Mouse (Mus musculus) R1 (cell line): Measurements from ENCODE around the gene Clasrp.

Experiments
- DNase-seq: peaks from one replicate; pipeline ENCODE4 v3.0.0-alpha.2; 2018; ENCODE audit warnings: low read depth, low spot score

Gene Clasrp

GRCm38 (mm10) chr7:19563884-19564283 is 40.4 kb downstream of the Clasrp start:
- DNase-seq: no peak

- peak; percentile 44 for DNase-seq
These were observed 41.5 kb downstream of the Clasrp start, which contains the start of gene Ppp1r37 for GRCm38 (mm10) chr7:19562643-19563410. Gene Ppp1r37, minus strand, starts transcription at chr7:19563076.

- peak; percentile 92 for DNase-seq
These were observed 42.3 kb downstream of the Clasrp start for GRCm38 (mm10) chr7:19561765-19562642.

GRCm38 (mm10) chr7:19561431-19561764 is 42.9 kb downstream of the Clasrp start:
- DNase-seq: no peak

- DNase-seq: no peak
These were observed 43.6 kb downstream of the Clasrp start for GRCm38 (mm10) chr7:19560491-19561260.

- peak; percentile 67 for DNase-seq
These were observed 45.3 kb downstream of the Clasrp start for GRCm38 (mm10) chr7:19558965-19559364.

- no peak for DNase-seq
These were observed 46.0 kb downstream of the Clasrp start for GRCm38 (mm10) chr7:19557982-19558900.

GRCm38 (mm10) chr7:19557086-19557485 is 47.2 kb downstream of the Clasrp start:
- no peak for DNase-seq

GRCm38 (mm10) chr7:19554168-19554567 is 50.1 kb downstream of the Clasrp start:
- DNase-seq: no peak

GRCm38 (mm10) chr7:19552443-19552842 is 51.8 kb downstream of the Clasrp start:
- no peak for DNase-seq

- no peak for DNase-seq
These were observed 52.7 kb downstream of the Clasrp start for GRCm38 (mm10) chr7:19551634-19552033.

- no peak for DNase-seq
These were observed 54.9 kb downstream of the Clasrp start for GRCm38 (mm10) chr7:19549394-19549793.

- DNase-seq: no peak
These were observed 56.8 kb downstream of the Clasrp start for GRCm38 (mm10) chr7:19547344-19547969.

- no peak for DNase-seq
These were observed 58.3 kb downstream of the Clasrp start for GRCm38 (mm10) chr7:19546007-19546406.

- DNase-seq: no peak
These were observed 60.7 kb downstream of the Clasrp start for GRCm38 (mm10) chr7:19543584-19543983.

GRCm38 (mm10) chr7:19542155-19542691 is 62.1 kb downstream of the Clasrp start:
- DNase-seq: no peak

- no peak for DNase-seq
These were observed 62.6 kb downstream of the Clasrp start for GRCm38 (mm10) chr7:19541681-19542154.

GRCm38 (mm10) chr7:19540771-19541566 is 63.3 kb downstream of the Clasrp start:
- DNase-seq: no peak

GRCm38 (mm10) chr7:19534676-19535075 is 69.6 kb downstream of the Clasrp start:
- DNase-seq: no peak
